Mouse (Mus musculus) skeletal muscle tissue, postnatal 0 days (tissue): ENCODE measurements around the gene Smad1. TPM values are rescaled to one million over a fixed set of nuclear protein-coding genes. Genes with fewer than 3 reads are reported as not detected.

Experiments
- polyA plus RNA-seq: library from polyadenylated mRNA; unstranded; fragments of >200 nt; fragmentation: Nextera tagmentation; extraction: Ambion mirVana; gene quantifications from 2 replicates; pipeline ENCODE4 v1.2.1, GENCODE M21; 2015

Smad1 gene
- polyA plus RNA-seq, result 29.5 and 30.1 TPM in 2 replicates

GRCm38 (mm10) chr8:79398994-79399650 lies at the start of gene Smad1:
Gene Smad1, minus strand, starts transcription at chr8:79399518.

GRCm38 (mm10) chr8:79294610-79295275 lies 104.6 kb downstream of the Smad1 start, which contains the start of gene Mmaa:
Gene Mmaa, minus strand, starts transcription at chr8:79294937.

Other genes starting within 250 kb of the Smad1 start
- gene 1700011L22Rik, start 150.9 kb downstream of the Smad1 start, polyA plus RNA-seq, result not detected in 2 replicates
- 9.3 and 10.2 TPM in 2 replicates for gene Mmaa, start 104.6 kb downstream of the Smad1 start, polyA plus RNA-seq
- gene Otud4, start 240.1 kb upstream of the Smad1 start, polyA plus RNA-seq, result 9.1 and 11.4 TPM in 2 replicates